Mouse (Mus musculus): Measurements from ENCODE around the gene Nepro.

- TF ChIP-seq CTCF (IDR thresholded peaks at IDR 0.05; ENCODE audit: low read depth, low read length) = no peak
- TF ChIP-seq EP300 (IDR thresholded peaks at IDR 0.05; ENCODE audit: insufficient read depth, low read depth, low read length) = no peak
- no peak for TF ChIP-seq POLR2A (IDR thresholded peaks at IDR 0.05; ENCODE audit: insufficient read depth, low read length)
Observed at GRCm38 (mm10) chr16:44717838-44718237, 6.3 kb upstream of the Nepro start.
